Mouse (Mus musculus) intestine, embryonic 14.5 days (tissue): ENCODE measurements around the gene Ash1l. TPM values are rescaled to one million over a fixed set of nuclear protein-coding genes. Genes with fewer than 3 reads are reported as not detected.

ENCODE experiments used
- polyA plus RNA-seq: library from polyadenylated mRNA; unstranded; fragments of >200 nt; fragmentation: Nextera tagmentation; extraction: Ambion mirVana; gene quantifications from 2 replicates; pipeline ENCODE4 v1.2.1, GENCODE M21; 2014

The Ash1l gene
- polyA plus RNA-seq, 1 experiment from 2014 or later: 21.5 TPM

Other genes with a start within 250 kb of the Ash1l start
- 56.4 and 62.1 TPM in 2 replicates for gene Rit1, start 233.8 kb upstream of the Ash1l start, polyA plus RNA-seq
- 28.6 and 29.7 TPM in 2 replicates for gene Syt11, start 175.5 kb upstream of the Ash1l start, polyA plus RNA-seq
- 14.7 and 14.8 TPM in 2 replicates for gene Gon4l, start 115.4 kb upstream of the Ash1l start, polyA plus RNA-seq
- 52.9 and 56.0 TPM in 2 replicates for gene Msto1, start 36.6 kb upstream of the Ash1l start, polyA plus RNA-seq
- gene Dap3, start 559 bp downstream of the Ash1l start, polyA plus RNA-seq: 150 and 155 TPM in 2 replicates
- gene Rusc1, start 142.7 kb downstream of the Ash1l start, polyA plus RNA-seq: 18.7 and 22.2 TPM in 2 replicates
- 0.20 TPM in 1 of 2 replicates, not detected in the other for gene Gm43738, start 150.5 kb downstream of the Ash1l start, polyA plus RNA-seq
- 352 and 412 TPM in 2 replicates for gene Fdps, start 151.3 kb downstream of the Ash1l start, polyA plus RNA-seq
- gene Pklr, start 185.5 kb downstream of the Ash1l start, polyA plus RNA-seq: 13.3 and 15.8 TPM in 2 replicates
- gene Hcn3, start 209.6 kb downstream of the Ash1l start, polyA plus RNA-seq: 1.8 and 2.5 TPM in 2 replicates
- gene Clk2, start 214.2 kb downstream of the Ash1l start, polyA plus RNA-seq: 24.9 and 25.3 TPM in 2 replicates
- gene Scamp3, start 226.9 kb downstream of the Ash1l start, polyA plus RNA-seq: 98.1 and 101 TPM in 2 replicates
- 27.6 and 29.3 TPM in 2 replicates for gene Fam189b, start 232.5 kb downstream of the Ash1l start, polyA plus RNA-seq